Mouse (Mus musculus) C2C12 (cell line): ENCODE data around the gene Mcrip2. TPM values are rescaled to one million over a fixed set of nuclear protein-coding genes. Genes with fewer than 3 reads are reported as not detected.
A peak's percentile ranks its signal among the peaks of the same experiment; 100 is the strongest.

Experiments used
- H3K27me3 ChIP-seq: one replicate; pipeline ENCODE4 v1.6.1; 2011; ENCODE audit not compliant: control insufficient read depth, insufficient read depth, insufficient read length
- H3K36me3 ChIP-seq: one replicate; pipeline ENCODE4 v1.6.1; 2011; ENCODE audit not compliant: control insufficient read depth, insufficient read depth
- H3K4me3 ChIP-seq: one replicate; pipeline ENCODE4 v1.5.1; 2011; ENCODE audit warnings: mild to moderate bottlenecking, control low read depth; ENCODE audit not compliant: poor library complexity, insufficient read depth, severe bottlenecking
- H3K79me2 ChIP-seq: one replicate; pipeline ENCODE4 v1.6.1; 2011; ENCODE audit not compliant: control insufficient read depth, insufficient read depth
- H3K79me3 ChIP-seq: one replicate; pipeline ENCODE4 v1.6.1; 2011; ENCODE audit warnings: low read depth, control low read depth
- H3ac ChIP-seq: one replicate; pipeline ENCODE3; 2011; ENCODE audit warnings: low read depth; ENCODE audit not compliant: control insufficient read depth, insufficient read length
- CEBPB ChIP-seq: IDR thresholded peaks from one replicate; pipeline ENCODE4 v1.6.1; 2011; ENCODE audit warnings: low read depth, mild to moderate bottlenecking, control low read depth, moderate library complexity
- CTCF ChIP-seq: IDR thresholded peaks from one replicate; pipeline ENCODE4 v1.5.1; 2011; ENCODE audit not compliant: control insufficient read depth, insufficient read depth, insufficient read length
- FOSL1 ChIP-seq: IDR thresholded peaks from one replicate; pipeline ENCODE4 v1.8.0; 2011; ENCODE audit warnings: mild to moderate bottlenecking, low read length; ENCODE audit not compliant: poor library complexity, insufficient read depth, severe bottlenecking
- MAX ChIP-seq: IDR thresholded peaks from one replicate; pipeline ENCODE4 v1.6.1; 2011; ENCODE audit warnings: mild to moderate bottlenecking, control low read depth
- MYOD1 ChIP-seq: IDR thresholded peaks from one replicate; pipeline ENCODE4 v1.6.1; 2011; ENCODE audit warnings: low read depth; ENCODE audit not compliant: control insufficient read depth, insufficient read length
- MYOG ChIP-seq: IDR thresholded peaks from one replicate; pipeline ENCODE4 v1.6.1; 2011; ENCODE audit not compliant: control insufficient read depth, insufficient read length; ENCODE audit errors: extremely low read depth
- USF1 ChIP-seq: IDR thresholded peaks from one replicate; pipeline ENCODE4 v1.6.1; 2011; ENCODE audit warnings: low read depth, mild to moderate bottlenecking, control low read depth, moderate library complexity
- long read RNA-seq, 2 experiments: library from polyadenylated mRNA; unstranded; transcript quantifications; one replicate each; pipeline ENCODE4 v2.0.0; 2019 to 2020
- polyA plus RNA-seq: library from polyadenylated mRNA; unstranded; fragments of >200 nt; fragmentation: generic; extraction: Trizol; gene quantifications from one replicate; pipeline ENCODE4 v1.2.1, GENCODE M21; 2012; ENCODE audit warnings: missing spikeins

Mcrip2 gene
- 36.3 TPM for polyA plus RNA-seq
- long read RNA-seq, experiment 1, partial matches to known transcripts = 5 of 10 reads
- long read RNA-seq, experiment 1, other reads (novel, unspliced or antisense) = 2 of 10 reads
- long read RNA-seq, experiment 2, partial matches to known transcripts = 1 of 3 reads
- long read RNA-seq, experiment 2, other reads (novel, unspliced or antisense) = 1 of 3 reads

DNA sequence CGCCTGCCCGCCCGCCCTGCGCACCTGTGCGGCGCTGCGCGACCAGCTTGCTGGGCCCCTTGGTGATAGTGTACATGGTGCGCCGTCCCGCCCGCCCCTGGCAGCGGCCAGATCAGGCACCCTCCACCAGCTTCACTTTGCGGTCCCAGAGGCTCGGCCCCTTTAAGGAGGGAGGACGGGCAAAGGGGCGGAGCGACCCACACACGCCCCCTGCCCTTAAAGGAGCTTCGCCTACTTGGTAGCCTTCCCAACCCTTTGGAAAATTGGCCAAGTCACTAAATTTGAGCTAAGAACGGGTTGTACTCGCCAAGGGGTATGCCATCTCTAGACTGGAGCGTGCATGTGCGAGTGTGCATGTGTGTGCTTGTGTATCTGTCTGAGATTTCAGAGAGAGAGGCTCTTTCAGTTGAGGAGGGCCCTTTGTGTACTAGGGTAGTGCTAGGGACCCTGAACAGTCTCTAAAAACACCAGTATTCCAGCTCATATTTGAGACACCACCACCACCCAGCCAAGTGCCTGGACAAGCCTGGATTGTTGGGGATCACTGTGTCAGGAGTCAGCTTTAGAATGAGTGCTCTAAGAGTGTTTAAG lies at the start of gene Mcrip2:
Gene Mcrip2, minus strand, starts transcription at position 164 of the 591 bp plus-strand sequence.
- peaks cover 9% of the 10 kb centered on the region for H3K79me2 ChIP-seq
- peak within 1 kb of the TSS; percentile 45 for H3K4me3 ChIP-seq
- TF ChIP-seq FOSL1 (no peak), MYOD1 (no peak), CEBPB (no peak), MAX (no peak), MYOG (no peak), CTCF (no peak), USF1 (no peak)
- no peaks in the 10 kb centered on the region for H3K27me3 ChIP-seq
- peak within 1 kb of the TSS; percentile 75 for H3ac ChIP-seq
- no peaks in the 10 kb centered on the region for H3K36me3 ChIP-seq
- H3K79me3 ChIP-seq = no peaks in the 10 kb centered on the region

DNA sequence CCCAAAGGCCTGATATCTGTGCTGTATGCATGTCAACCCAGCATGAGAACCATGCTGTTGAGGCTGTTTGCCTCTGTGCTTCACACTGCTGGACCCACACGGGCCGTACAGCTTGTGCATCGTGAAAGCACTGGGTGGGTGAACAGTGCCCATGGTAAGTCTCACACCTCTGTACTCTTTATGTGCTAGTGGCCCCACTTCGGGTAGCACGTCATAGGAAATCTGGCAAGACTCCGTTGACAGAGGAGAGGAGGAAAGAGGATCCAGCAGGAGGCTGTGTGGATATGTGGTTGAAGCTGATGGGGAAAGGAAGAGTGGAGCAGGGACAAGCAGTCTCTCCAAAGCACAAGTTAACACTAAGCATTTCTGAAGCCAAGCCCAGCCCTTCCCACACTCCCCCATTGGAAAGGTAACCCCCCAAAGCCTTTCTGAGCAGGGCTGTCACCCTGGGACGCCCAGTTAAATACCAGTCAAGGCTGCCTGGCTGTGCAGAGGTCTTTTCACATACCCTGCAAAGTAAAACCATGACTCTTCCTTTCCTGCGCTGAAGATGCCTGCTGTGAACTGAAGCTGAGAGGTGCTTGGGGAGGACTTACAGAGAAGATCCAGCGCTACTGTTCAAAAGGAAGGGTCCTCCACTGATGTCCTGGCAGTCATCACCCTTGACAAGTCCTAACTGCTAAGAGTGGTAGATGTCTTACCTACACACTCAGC lies 49.6 kb upstream of the Mcrip2 start:
- Histone ChIP-seq H3ac (no peak overlapping the region), H3K4me3 (peak overlapping the region; percentile 85), H3K27me3 (no peaks in the 10 kb centered on the region), H3K36me3 (peaks cover 6% of the 10 kb centered on the region), H3K79me2 (peaks cover 61% of the 10 kb centered on the region), H3K79me3 (peaks cover 37% of the 10 kb centered on the region)
- TF ChIP-seq MYOD1 (no peak), MAX (no peak), CTCF (no peak), CEBPB (no peak), FOSL1 (no peak), USF1 (no peak), MYOG (no peak)

DNA sequence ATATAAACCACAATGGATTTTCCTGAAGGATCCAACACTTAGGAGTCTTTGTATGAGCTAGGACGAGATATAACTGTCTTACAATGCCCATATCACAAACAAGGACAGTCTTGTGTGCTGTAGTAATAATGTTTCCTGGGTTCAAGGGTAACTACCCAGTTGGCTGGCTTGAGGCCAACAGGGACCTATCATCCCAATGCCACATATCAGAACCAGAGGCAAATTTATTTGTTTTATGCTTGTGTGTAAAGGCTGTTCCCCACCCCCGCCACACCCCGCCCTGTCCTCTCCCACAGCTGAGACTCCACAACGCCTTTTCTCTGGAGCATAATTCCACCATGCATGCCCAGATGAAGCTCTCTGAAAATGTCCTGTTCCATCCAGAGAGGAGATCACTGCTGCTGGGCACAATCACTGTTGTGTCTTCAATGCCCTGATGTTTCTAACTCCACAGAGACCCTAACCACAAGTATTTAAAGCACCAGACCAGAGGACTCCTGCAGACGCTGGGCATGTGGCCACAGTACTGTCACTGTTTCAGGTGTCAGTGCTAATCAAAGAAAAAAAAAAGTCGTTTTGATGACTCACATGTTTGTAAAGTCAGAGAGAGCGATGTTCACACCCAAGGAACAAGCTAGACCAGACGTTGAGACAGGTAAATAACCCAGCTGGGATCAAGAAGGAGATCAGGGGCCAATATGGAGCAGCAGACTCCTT lies 48.5 kb upstream of the Mcrip2 start:
- H3K36me3 ChIP-seq = peaks cover 6% of the 10 kb centered on the region
- H3ac ChIP-seq = no peak overlapping the region
- no peaks in the 10 kb centered on the region for H3K27me3 ChIP-seq
- TF ChIP-seq MAX = no peak
- no peak for TF ChIP-seq CEBPB
- no peak for TF ChIP-seq USF1
- no peak for TF ChIP-seq MYOD1
- no peak for TF ChIP-seq CTCF
- no peak for TF ChIP-seq MYOG
- no peak for TF ChIP-seq FOSL1
- peaks cover 68% of the 10 kb centered on the region for H3K79me2 ChIP-seq
- no peak overlapping the region for H3K4me3 ChIP-seq
- H3K79me3 ChIP-seq = peaks cover 39% of the 10 kb centered on the region

DNA sequence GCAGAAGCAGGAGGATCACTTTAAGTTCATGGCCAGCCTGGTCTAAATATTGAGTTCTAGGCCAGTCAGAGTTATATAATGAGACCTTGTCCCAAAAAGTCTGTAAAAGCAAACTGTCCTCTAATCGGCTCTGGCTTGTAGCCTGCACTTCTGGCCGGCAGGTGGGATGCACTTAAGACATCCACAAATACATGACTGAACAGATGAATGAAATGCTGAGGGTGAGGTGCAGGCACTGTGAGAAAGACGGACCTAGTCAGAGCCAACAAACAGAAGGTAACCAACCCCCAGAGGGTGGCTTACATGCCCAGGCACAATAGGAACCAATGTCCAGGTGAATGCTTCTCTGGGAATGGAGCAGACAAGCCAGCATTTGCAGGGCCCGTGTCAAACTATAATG lies 45.7 kb upstream of the Mcrip2 start:
- no peak overlapping the region for H3K4me3 ChIP-seq
- peaks cover 52% of the 10 kb centered on the region for H3K79me3 ChIP-seq
- peaks cover 95% of the 10 kb centered on the region for H3K79me2 ChIP-seq
- H3K27me3 ChIP-seq = no peaks in the 10 kb centered on the region
- no peak overlapping the region for H3ac ChIP-seq
- TF ChIP-seq MAX (no peak), FOSL1 (no peak), MYOD1 (no peak), CEBPB (no peak), CTCF (no peak), USF1 (no peak), MYOG (no peak)
- H3K36me3 ChIP-seq = peaks cover 6% of the 10 kb centered on the region

DNA sequence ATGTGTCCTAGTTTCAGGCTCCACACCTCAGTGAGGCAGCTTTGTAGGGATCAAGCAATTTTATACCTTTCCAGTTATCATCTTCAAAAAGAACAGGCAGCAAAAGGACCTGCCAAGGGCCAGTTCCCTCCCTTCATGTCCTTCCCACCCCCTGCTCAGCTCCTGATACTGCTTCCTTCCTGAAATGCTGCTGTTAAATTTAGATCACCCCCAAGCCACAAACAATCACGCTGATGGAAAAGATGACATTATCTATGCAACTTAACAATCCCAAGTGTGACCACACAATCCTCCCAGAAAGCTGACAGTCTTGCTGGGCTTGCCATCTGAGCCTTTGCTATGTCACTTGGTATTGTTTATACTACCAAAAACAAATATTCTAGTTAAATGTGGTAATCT lies 45.3 kb upstream of the Mcrip2 start:
- H3K36me3 ChIP-seq = peaks cover 6% of the 10 kb centered on the region
- H3K4me3 ChIP-seq = no peak overlapping the region
- peaks cover 53% of the 10 kb centered on the region for H3K79me3 ChIP-seq
- H3K79me2 ChIP-seq = peaks cover 95% of the 10 kb centered on the region
- TF ChIP-seq CTCF = no peak
- TF ChIP-seq MYOD1 = no peak
- no peak for TF ChIP-seq FOSL1
- no peak for TF ChIP-seq MYOG
- TF ChIP-seq CEBPB = no peak
- TF ChIP-seq USF1 = no peak
- no peak for TF ChIP-seq MAX
- no peaks in the 10 kb centered on the region for H3K27me3 ChIP-seq
- H3ac ChIP-seq = no peak overlapping the region
